Mouse (Mus musculus) urinary bladder, postnatal 10 days (tissue): Measurements from ENCODE around the gene Stra6l.

Experiments used
- DNase-seq: peaks from one replicate; pipeline ENCODE4 v3.0.0; 2022; ENCODE audit warnings: low spot score

Gene Stra6l

DNA sequence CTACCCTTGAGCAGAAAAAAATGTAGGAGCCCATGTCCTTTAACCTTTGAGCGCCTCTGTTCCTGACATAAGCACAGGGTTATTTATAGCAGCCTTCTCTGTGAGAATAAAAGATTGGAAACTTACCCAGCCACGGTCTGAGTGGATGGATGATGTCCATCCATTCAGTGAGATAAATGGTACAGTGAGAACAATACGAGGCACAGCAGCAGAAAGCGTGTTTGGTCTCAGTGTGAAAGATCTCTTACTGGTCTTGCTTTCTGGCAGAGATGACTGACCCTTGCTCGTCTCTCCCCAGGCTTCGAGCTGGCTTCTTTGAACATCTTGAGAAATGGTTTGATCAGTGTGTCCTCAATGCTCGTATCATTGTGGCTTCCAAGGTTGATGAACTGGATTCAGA, 68.6 kb downstream of the Stra6l start:
- DNase-seq, result no peak

DNA sequence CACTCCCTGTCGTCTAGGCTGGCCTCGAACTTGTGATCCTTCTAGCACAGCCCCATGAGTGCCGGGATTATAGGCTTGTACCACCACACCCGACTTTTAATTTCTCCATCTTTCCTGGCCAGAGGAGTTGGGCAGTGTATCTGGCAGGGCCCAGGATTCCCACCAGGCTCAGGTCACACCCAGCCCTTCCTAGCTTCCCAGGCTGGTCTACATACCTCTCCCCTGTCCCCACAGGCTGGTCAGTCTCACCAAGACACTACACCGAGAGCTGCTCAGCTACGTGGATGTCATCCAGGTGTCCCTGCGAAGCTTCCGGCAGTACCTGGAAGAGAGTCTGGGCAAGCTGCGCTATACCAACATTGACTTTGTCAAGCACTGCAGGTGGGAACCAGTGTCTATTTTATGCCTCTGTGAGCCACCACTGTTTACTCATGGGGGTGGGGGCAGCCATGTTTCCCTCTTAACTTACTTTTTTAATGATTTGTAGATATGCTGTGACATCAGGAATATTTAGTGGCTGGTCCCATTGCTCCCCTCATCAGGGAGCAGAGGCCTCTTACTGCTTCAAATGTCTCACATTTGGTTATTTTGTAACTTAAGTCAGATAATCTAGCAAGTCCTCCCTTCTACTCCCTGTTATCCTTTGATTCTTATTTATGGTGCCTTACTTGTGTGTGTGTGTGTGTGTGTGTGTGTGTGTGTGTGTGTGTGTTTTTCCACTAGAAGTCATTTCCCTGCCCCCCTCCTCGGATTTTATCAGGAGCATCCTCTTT, 73.4 kb downstream of the Stra6l start:
- no peak for DNase-seq

DNA sequence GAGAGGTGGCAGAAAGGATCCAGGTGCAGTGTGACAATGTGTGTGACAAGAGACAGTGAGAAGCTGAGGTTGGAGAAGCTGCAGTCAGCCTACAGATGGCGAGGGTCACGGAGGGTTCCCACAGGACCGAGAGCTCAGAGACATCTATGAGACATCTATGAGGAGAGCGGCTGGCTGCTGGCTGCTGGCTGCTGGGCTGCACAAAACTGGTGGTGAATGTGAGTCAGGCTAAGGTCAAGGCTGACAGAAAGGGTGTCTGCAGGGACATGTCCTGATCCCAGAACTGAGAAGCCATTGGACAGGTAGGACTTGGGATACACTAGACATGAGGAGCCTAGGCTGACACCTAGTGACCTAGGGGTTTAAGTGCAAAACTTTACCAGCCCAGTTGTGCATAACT, 75.5 kb downstream of the Stra6l start:
- no peak for DNase-seq

DNA sequence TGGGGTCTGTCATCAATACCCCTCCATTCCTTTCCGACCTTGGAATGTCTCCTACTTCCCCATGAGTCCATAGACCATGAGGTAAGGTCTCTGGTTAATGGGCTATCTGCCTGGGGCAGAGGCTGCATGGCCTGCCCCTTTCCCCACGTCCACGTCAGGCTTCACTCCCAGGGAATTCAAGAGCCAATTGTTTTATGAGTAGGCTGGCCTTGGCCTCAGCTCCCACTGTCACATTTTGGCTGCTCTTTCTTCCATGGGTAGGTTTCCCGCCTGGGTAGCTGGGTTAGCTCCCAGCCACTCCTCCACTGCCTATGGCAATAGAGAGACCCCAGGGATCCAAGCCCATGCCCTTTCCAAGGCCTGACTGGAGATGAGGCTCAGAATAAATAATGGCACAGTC, 80.1 kb downstream of the Stra6l start:
- no peak for DNase-seq
